Mouse (Mus musculus) testis, adult 2 months (tissue): ENCODE measurements around the gene Amer1. TPM values are rescaled to one million over a fixed set of nuclear protein-coding genes. Genes with fewer than 3 reads are reported as not detected.

Source experiments
- H3K27ac ChIP-seq: fragments of 200-500 bp; 2 replicates; pipeline ENCODE4 v1.5.1; 2012; ENCODE audit warnings: low read depth, low read length; ENCODE audit not compliant: control insufficient read depth, insufficient read depth
- H3K27me3 ChIP-seq: fragments of 200-500 bp; 2 replicates; pipeline ENCODE4 v1.6.1; 2012; ENCODE audit warnings: mild to moderate bottlenecking, low read length, moderate library complexity; ENCODE audit not compliant: control insufficient read depth, insufficient read depth
- H3K36me3 ChIP-seq: fragments of 200-500 bp; 2 replicates; pipeline ENCODE4 v1.6.1; 2012; ENCODE audit warnings: mild to moderate bottlenecking, low read length; ENCODE audit not compliant: control insufficient read depth, insufficient read depth
- H3K4me1 ChIP-seq: fragments of 200-500 bp; 2 replicates; pipeline ENCODE4 v1.6.1; 2012; ENCODE audit warnings: low read length; ENCODE audit not compliant: control insufficient read depth, insufficient read depth
- H3K4me3 ChIP-seq: fragments of 200-500 bp; 2 replicates; pipeline ENCODE4 v1.5.1; 2012; ENCODE audit warnings: low read depth, mild to moderate bottlenecking, low read length, moderate library complexity, mixed read lengths; ENCODE audit not compliant: control insufficient read depth
- CTCF ChIP-seq: fragments of 200-500 bp; IDR thresholded peaks from 2 replicates; pipeline ENCODE4 v1.5.1; 2012; ENCODE audit warnings: low read depth, mild to moderate bottlenecking, inconsistent platforms, low read length, moderate library complexity; ENCODE audit not compliant: control insufficient read depth, insufficient read depth, insufficient replicate concordance
- POLR2A ChIP-seq: fragments of 200-500 bp; IDR thresholded peaks from 2 replicates; pipeline ENCODE4 v1.6.1; 2012; ENCODE audit warnings: low read depth, mild to moderate bottlenecking, inconsistent platforms, low read length, moderate library complexity; ENCODE audit not compliant: control insufficient read depth
- polyA plus RNA-seq: library from polyadenylated mRNA; depleted of rRNA; stranded (reverse); fragments of >200 nt; gene quantifications from 2 replicates; pipeline ENCODE4 v1.2.3, GENCODE M21; 2012; rRNA removed

Gene Amer1
- polyA plus RNA-seq, 1 experiment = 0.81 TPM

- H3K27ac ChIP-seq = no peak overlapping the region
- TF ChIP-seq CTCF (no peak), POLR2A (no peak)
- no peaks in the 10 kb centered on the region for H3K36me3 ChIP-seq
Observed at GRCm38 (mm10) chrX:95441290-95441689, 3.4 kb downstream of the Amer1 start.

GRCm38 (mm10) chrX:95438491-95438890, 6.2 kb downstream of the Amer1 start:
- Histone ChIP-seq H3K4me3 (no peak overlapping the region), H3K27me3 (no peaks in the 10 kb centered on the region), H3K27ac (no peak overlapping the region), H3K4me1 (no peaks in the 10 kb centered on the region), H3K36me3 (no peaks in the 10 kb centered on the region)
- TF ChIP-seq CTCF (no peak), POLR2A (no peak)

More at GRCm38 (mm10) chrX:95441290-95441689, 3.4 kb downstream of the Amer1 start:
- no peak overlapping the region for H3K4me3 ChIP-seq
- no peaks in the 10 kb centered on the region for H3K27me3 ChIP-seq
- H3K4me1 ChIP-seq = peaks cover 6% of the 10 kb centered on the region

GRCm38 (mm10) chrX:95437236-95437635, 7.4 kb downstream of the Amer1 start:
- Histone ChIP-seq H3K4me1 (no peaks in the 10 kb centered on the region), H3K4me3 (no peak overlapping the region)

GRCm38 (mm10) chrX:95373101-95373500, 71.6 kb downstream of the Amer1 start:
- Histone ChIP-seq H3K4me1 (no peaks in the 10 kb centered on the region), H3K36me3 (no peaks in the 10 kb centered on the region), H3K27me3 (no peaks in the 10 kb centered on the region), H3K27ac (no peak overlapping the region), H3K4me3 (no peak overlapping the region)
- no peak for TF ChIP-seq CTCF
- TF ChIP-seq POLR2A = no peak

More at GRCm38 (mm10) chrX:95437236-95437635, 7.4 kb downstream of the Amer1 start:
- TF ChIP-seq POLR2A (no peak), CTCF (no peak)
- H3K27me3 ChIP-seq = no peaks in the 10 kb centered on the region
- no peaks in the 10 kb centered on the region for H3K36me3 ChIP-seq
- H3K27ac ChIP-seq = no peak overlapping the region

Other genes starting within 250 kb of the Amer1 start
- 0.32 and 1.0 TPM in 2 replicates for gene Arhgef9, start 248.0 kb downstream of the Amer1 start, polyA plus RNA-seq
- gene Asb12, start 113.1 kb upstream of the Amer1 start, polyA plus RNA-seq = 16.5 and 18.7 TPM in 2 replicates
- 17.7 and 24.5 TPM in 2 replicates for gene Pfn5, start 113.2 kb upstream of the Amer1 start, polyA plus RNA-seq
- gene Zc4h2, start 213.6 kb upstream of the Amer1 start, polyA plus RNA-seq = 0.45 and 0.59 TPM in 2 replicates